Mouse (Mus musculus): ENCODE measurements around the gene Helb.

DNA sequence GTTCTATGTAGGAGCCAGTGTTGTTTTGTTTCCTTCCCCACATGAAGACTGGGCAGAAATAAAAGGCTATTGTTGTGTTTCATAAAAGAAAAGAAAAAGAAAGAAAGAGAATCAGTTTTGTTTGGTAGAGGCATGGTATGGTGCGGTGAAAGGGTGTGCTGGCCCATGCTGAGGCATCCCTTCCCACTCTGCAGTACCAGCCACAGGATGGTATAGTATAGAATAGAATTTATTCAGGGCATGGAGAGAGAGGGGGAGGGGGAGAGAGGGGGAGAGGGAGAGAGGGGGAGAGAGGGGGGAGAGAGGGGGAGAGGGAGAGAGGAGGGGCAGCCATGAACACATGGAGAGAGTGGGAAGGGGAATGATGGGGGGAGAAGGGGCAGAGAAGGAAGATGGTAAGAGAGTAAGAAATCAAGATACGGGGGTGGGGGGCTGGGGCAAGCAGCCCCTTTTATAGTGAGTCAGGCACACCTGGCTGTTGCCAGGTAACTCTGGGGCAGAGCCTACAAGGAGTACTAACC is 68.0 kb downstream of the Helb start:
- TF ChIP-seq TAL1 (IDR thresholded peaks at IDR 0.05; ENCODE audit: low read length) (no peak), GATA1 (IDR thresholded peaks at IDR 0.05; ENCODE audit: low read length) (no peak)

Data from erythroblast, embryonic 14.5 days (primary cell).